Mouse (Mus musculus): ENCODE measurements around the gene Dgki. TPM values are rescaled to one million over a fixed set of nuclear protein-coding genes. Genes with fewer than 3 reads are reported as not detected.

The Dgki gene
- total RNA-seq (2021) = 1 to 10 TPM in 1 of 2 experiments, under 1 TPM in 1; 0.61 to 1.7 TPM
- long read RNA-seq, experiment 1, partial matches to known transcripts = 0 of 1 reads
- long read RNA-seq, experiment 1, other reads (novel, unspliced or antisense) = 1 of 1 reads
- long read RNA-seq, experiment 2, partial matches to known transcripts = 0 of 1 reads
- long read RNA-seq, experiment 2, other reads (novel, unspliced or antisense) = 1 of 1 reads

DNA sequence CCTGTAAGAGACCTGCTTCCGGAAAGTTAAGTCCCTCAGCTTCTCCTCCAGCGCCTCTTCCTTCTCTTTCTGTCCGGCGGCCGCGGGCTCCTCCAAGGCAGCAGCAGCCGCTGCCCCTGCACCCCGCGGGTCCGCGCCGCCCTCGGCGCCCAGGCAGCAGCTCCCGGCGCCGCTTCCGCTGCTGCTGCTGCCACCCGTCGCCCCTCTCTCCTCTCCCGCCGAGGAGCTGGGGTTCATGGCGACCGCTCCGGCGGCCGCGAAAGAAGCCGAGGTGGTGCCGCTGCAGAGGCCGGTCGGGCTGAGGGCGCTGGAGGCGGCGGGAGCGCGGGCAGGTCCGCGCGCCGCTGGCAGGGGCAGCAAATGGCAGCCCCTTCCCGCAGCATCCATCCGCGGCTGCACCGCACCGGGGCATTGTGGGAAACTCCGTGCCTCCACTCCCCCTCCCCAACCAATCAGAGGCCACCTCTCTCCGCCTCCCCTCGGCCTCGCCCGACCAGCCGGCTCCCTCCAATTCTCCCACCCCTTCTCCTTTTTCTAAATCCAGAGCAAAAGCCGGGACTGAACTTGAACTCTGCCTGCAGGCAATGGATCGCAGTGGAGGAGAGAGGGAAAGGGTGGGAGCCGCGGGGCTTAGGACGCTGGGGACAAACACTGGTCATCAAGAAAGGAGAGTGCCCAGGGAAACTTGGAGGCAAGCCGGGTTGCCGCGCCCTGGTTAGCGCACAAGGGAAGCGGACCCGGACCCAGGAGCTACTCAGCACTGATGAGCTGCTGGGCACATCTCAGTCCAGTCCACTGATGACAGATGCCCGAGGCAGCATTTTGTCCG lies at the start of gene Dgki:
TSS of gene Dgki (minus strand) at position 623 of the 829 bp plus-strand sequence.
- peak; percentile 36 for DNase-seq

DNA sequence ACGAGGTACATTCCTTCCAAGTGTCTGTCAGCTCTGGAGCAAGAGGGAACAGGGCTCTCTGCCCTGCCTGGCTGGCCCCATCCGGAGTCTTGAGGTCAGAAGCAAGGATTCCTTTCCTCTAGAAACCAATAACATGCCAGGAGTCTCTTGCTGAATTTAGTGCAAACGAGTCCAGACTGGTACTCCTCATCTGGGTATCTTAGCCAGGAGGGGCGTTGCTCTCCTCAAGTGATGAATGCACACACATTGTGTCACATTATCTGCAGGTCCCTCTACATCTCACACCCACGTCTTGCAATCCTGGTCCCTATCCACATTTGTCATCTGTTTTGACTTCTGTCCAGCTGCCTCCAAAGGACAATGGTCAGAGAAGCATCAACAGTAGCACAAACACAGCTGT lies 47.6 kb upstream of the Dgki start:
- DNase-seq = no peak

- DNase-seq = no peak
These were observed 38.1 kb upstream of the Dgki start for GRCm38 (mm10) chr6:37338055-37338454.

GRCm38 (mm10) chr6:37336831-37337260 lies 36.9 kb upstream of the Dgki start:
- DNase-seq = no peak

- DNase-seq = no peak
These were observed 36.4 kb upstream of the Dgki start for GRCm38 (mm10) chr6:37336381-37336780.

- DNase-seq = no peak
These were observed 32.9 kb upstream of the Dgki start for GRCm38 (mm10) chr6:37332846-37333245.

DNA sequence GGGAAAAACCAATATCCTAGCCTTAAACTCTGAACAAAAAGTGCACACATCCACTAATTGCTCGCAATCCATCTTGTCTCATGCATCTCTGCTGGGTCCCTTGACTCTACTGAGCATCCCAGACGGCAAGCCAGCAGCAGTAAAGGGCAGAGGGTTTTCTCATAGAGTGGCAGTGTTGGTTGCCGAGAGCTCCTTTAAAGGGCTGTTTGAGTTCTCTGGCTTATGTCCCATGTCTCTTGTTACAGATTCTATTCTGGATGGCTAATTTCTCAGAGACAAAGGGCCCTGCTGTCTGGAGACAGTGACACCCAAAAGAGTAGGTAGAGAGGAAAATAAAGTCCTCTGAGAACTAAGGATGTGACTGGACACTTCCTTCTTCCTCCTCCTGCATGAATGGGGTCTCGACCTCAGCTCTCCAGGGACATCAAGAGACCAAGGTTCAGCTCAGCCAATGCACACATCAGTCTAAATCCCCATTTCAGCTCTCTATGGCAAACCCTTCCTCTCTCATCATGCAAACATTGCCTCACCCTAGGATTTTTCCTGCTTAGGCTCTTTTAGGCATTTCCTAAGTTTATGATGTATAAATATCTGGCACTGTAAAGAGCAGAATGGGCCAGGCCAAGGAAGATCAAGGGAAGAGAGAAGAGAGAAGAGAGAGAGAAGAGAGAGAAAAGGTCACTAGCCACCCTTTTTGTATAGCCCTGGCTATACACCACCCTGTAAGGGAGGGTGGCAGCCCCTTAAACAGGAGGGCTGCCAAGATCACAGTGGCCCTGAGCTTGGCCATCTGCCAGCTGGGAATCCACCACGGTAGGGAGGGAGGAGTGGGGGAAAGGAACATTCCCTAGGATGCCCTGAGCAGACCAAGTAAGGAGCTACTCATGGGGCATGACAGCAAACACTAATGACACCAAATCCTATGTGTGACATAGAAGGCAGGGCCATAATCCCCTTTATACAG lies 30.2 kb upstream of the Dgki start:
- DNase-seq = no peak

- DNase-seq = no peak
These were observed 29.4 kb upstream of the Dgki start for GRCm38 (mm10) chr6:37329376-37329775.

GRCm38 (mm10) chr6:37328671-37329070 lies 28.7 kb upstream of the Dgki start:
- DNase-seq = no peak

GRCm38 (mm10) chr6:37327519-37327918 lies 27.5 kb upstream of the Dgki start:
- DNase-seq = no peak

DNA sequence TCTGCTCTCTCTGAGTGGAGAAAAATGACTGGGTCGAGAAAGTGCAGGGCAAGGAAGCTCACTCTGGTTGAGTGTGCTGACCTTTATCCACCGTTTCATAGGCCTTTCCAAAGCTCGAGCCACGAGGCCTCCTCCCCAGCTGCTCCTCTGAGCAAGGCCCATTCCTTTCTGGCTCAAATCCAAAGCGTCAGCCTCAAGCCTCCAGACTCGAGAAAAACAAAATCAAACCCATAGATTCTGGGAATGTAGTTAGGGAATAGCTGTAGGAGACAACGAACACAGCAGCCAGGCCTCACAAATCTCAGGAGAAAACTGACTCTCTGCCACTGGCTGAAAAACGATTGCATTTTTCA lies 26.6 kb upstream of the Dgki start:
- no peak for DNase-seq

DNA sequence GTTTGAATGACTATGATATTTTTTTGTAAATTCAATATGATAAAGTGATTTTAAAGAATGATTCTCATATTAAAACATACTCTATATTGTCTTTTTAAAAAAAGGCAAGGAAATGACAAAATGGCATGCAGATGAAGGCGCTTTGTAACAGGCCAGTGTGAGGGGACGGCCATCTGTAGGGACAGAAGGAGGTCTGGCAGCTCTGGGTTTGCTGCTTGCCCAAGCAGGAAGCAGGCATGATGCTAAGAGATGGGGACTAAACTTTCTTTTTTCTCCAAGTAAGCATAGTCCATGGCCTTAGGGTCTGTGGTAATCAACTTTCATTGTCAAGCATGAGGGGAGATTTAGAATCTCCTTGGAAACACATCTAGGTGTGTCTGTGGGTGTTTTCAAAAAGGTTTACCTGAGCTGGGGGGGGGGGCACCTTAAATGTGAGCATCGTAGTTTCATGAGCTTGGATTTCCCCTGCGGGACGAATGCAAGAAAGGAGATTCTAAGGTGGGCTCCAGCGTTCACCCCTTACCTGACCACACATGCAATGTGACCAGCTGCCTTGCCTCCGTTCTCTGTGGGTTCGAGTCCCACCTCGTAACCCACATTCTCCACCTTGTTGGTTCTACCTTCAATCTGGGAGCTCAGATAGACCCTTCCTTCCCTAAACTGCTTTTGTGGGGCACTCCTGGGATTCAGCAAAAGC lies 26.1 kb upstream of the Dgki start:
- no peak for DNase-seq

- DNase-seq = no peak
These were observed 25.1 kb upstream of the Dgki start for GRCm38 (mm10) chr6:37325076-37325475.

GRCm38 (mm10) chr6:37322641-37323040 lies 22.7 kb upstream of the Dgki start:
- no peak for DNase-seq

DNA sequence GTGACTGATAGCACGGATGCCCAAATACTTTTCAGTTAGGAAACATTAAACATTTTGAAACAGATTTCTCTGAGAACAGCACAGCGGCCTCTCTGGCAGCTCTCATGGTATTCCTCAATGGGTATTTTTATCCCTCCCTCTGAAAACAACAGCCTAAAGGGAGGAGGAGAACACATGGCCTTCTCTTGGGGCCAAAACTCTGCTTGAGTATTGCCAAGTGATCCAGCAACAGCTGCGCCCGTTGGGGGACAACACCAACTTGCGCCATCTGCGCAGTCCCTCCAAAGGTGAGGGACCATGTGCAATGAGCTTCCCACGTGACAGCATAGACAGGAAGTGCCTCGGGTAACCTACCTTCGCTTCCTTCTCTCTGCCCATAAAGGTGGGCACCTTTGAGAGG lies 22.1 kb upstream of the Dgki start:
- DNase-seq = no peak

DNA sequence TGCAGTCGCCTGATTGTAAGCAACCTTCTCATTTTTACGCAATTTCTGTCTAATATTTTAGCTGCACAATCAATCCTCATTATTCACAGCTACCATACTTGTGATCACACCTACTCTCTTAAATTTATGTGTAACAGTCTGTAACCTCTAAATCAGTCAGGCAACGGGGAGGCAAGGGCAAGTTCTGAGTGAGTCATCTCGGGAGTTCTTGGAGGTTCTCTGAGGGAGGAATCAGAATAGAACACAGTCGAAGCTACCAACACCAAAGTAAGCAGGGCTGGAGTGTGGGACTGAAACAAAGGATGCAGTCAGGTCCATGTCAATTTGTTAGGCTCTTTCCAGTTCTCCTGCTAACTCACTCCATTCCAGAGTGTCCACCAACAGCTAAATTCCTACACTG lies 17.9 kb upstream of the Dgki start:
- DNase-seq = no peak

GRCm38 (mm10) chr6:37315440-37315839 lies 15.5 kb upstream of the Dgki start:
- no peak for DNase-seq

DNA sequence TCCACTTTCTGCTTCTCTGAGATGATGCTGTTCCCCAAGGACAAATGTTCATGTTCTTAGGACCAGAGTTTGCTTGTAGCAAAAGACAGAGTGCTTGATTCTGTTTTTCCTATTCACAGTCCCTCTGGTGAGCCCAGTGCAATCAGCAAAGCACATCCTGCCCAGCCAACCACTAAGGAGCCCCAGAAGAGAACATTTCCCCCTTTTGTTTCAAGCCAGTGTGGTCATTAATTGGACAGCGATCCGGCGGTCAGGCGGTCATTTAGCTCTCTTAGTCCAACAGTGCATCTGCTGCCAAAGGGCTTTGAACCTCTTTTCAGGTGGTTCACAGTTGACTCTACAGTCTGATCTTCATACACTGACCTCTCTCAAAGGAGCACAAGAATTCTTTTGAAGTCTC lies 10.6 kb upstream of the Dgki start:
- no peak for DNase-seq

DNA sequence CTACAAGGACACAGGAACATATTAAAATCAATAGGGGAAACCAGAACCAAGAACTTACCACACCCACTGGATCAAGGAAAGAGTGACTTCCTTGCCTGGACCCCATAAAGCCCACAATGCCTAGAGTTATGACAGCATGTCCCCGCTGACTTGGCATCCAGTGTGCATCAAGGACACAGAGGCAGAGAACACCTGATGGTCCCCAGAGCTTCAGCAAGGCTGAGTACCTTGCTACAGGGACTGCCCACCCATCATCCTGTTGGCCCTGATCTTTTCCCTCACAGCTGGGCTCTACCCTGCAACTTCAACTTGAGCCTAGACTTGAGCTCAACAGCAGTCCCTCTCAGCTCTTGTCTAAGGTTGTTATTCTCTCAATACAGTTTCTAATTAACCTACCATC lies 6.6 kb upstream of the Dgki start:
- no peak for DNase-seq

DNA sequence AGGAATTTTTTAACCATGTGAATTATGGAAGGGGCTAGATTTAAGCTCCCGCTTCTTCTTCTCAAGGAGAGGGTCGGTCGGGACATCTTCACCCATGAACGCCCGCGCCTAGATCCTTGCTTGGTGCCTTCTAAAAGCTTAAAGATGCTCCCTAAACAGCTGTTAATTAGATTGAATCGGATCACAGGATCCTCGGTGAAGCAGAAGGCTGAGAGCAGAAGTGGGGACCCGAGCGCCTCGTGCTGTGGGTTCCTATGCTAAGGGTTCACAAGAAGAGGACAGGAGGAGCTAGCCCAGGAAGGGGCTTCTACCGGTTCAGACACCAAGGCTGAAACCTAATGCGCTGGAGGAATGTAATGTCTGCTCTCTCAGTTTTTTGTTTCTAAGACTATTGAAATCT lies 508 bp upstream of the Dgki start:
- DNase-seq = no peak

DNA sequence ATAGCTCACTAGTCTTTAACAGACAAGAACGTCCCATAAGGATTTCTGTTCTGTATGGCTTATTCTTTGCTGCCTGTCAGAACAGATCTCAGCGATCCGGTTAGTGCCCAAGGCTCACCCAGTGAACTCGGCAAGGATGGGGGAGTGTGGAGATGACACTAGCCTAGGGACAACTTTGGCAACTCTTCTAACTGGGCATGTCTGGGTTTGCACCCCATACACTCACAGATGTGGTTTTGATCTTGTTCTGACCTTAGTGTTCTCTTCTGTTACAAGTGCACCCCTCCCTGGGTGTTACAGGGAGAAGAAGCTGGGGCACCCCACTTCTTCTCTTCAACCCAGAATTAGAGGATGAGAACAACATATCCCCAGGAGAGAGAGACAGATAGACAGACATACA lies 1.0 kb downstream of the Dgki start:
- no peak for DNase-seq

All from gastrocnemius, postnatal 10 days (tissue).